In the genomic region with DNA sequence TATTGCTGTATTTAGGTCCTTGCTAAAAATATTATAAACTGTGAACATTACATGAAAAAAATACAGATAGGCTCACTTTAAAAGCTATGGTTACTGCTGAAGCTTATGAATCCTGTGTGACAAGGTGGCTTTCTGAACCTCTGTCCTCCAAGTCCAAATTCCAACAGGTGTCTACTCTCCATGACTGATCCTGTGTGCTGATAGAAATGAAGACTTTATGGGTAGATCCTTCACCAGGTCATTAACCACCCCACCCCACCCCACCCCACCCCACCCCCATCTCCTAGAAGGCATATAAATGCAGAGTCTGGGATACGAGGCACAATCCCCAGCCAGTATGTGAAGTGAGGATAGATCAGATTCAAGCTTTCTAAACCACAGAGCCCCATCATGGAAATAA, we compare ENCODE assay signal across 28 mouse cellular contexts. TPM values are rescaled to one million over a fixed set of nuclear protein-coding genes. Genes with fewer than 3 reads are reported as not detected.
DNase-seq lines count a peak whose midpoint lies in the region; ATAC-seq and TF ChIP-seq lines count a peak whose summit lies in the region.
"Had no signal": no experiment of that assay in that cellular context is flagged by ENCODE, and none has a peak within 500 bp of the region (broad histone marks: within the 10 kb centered on the region; RNA-seq: fewer than 3 reads in every experiment).

No protein-coding gene starts in this region.

- H3K4me3 ChIP-seq in kidney, adult 2 months (ENCODE audit: insufficient read depth, low read depth, low read length), result no peak overlapping the region
- no peak overlapping the region for H3K4me3 ChIP-seq in liver, embryonic 15.5 days (replicated peaks)
- no peak overlapping the region for H3K4me3 ChIP-seq in liver, postnatal 0 days (ENCODE audit: low read depth, low read length)
- H3K4me3 ChIP-seq in intestine, postnatal 0 days (ENCODE audit: low read depth, low read length), result no peak overlapping the region
- H3K4me3 ChIP-seq: embryonic facial prominence, embryonic 13.5 days; embryonic facial prominence, embryonic 15.5 days; erythroblast, embryonic 14.5 days; forebrain, embryonic 13.5 days; forebrain, embryonic 15.5 days had no signal

- H3K4me2 ChIP-seq in liver, embryonic 15.5 days, result no peak overlapping the region
- no peak overlapping the region for H3K4me2 ChIP-seq in liver, postnatal 0 days (ENCODE audit: low read depth, low read length)
- H3K4me2 ChIP-seq in intestine, postnatal 0 days (replicated peaks; ENCODE audit: low read depth), result no peak overlapping the region
- H3K4me2 ChIP-seq: embryonic facial prominence, embryonic 13.5 days; embryonic facial prominence, embryonic 15.5 days; forebrain, embryonic 13.5 days; forebrain, embryonic 15.5 days had no signal

- H3K27ac ChIP-seq in kidney, adult 2 months (ENCODE audit: insufficient read depth, low read depth, low read length), result no peak overlapping the region
- peak overlapping the region; percentile 26; the same call in 1 of the 2 replicates for H3K27ac ChIP-seq in liver, embryonic 15.5 days (replicated peaks)
- H3K27ac ChIP-seq in liver, postnatal 0 days (ENCODE audit: low read depth), result no peak overlapping the region
- no peak overlapping the region for H3K27ac ChIP-seq in intestine, postnatal 0 days (ENCODE audit: low read depth, low read length)
- H3K27ac ChIP-seq: embryonic facial prominence, embryonic 13.5 days; embryonic facial prominence, embryonic 15.5 days; forebrain, embryonic 13.5 days; forebrain, embryonic 15.5 days had no signal

- TF ChIP-seq EP300 in liver, postnatal 0 days (IDR thresholded peaks at IDR 0.05; ENCODE audit: low read depth), result no peak

- H3K36me3 ChIP-seq in kidney, adult 2 months (ENCODE audit: control insufficient read depth, insufficient read depth, low read length), result no peaks in the 10 kb centered on the region
- no peaks in the 10 kb centered on the region for H3K36me3 ChIP-seq in liver, embryonic 15.5 days (replicated peaks)
- H3K36me3 ChIP-seq in liver, postnatal 0 days (replicated peaks; ENCODE audit: insufficient read depth, low read length), result no peaks in the 10 kb centered on the region
- H3K36me3 ChIP-seq in intestine, postnatal 0 days (ENCODE audit: control insufficient read depth, insufficient read depth), result no peaks in the 10 kb centered on the region
- H3K36me3 ChIP-seq: embryonic facial prominence, embryonic 13.5 days; embryonic facial prominence, embryonic 15.5 days; forebrain, embryonic 15.5 days had no signal

- peak; percentile 19 for DNase-seq in heart, adult 11 months
- DNase-seq in heart, postnatal 4 days, result no peak
- DNase-seq in kidney, adult 2 months, result peak; percentile 15
- DNase-seq in kidney, postnatal 10 days, result no peak
- no peak for DNase-seq in liver, postnatal 0 days
- DNase-seq in cerebellum, postnatal 36 days, result no peak
- DNase-seq: adrenal gland, adult 8-10 months; adrenal gland, postnatal 14 days; adrenal gland, postnatal 36 days; B cell, adult 2 months; cerebellum, adult 11-12 months; cerebellum, adult 2 months; cerebellum, adult 9-10 months; cerebellum, postnatal 10 days; cerebellum, postnatal 25 days; embryo, embryonic 11 days had no signal

- 79% methylated on average over 1 of the region's 1 CpGs for WGBS in kidney, adult 2 months
- 50% methylated on average over 1 of the region's 1 CpGs for WGBS in liver, embryonic 15.5 days (ENCODE audit: insufficient replicate concordance)
- 93% methylated on average over 1 of the region's 1 CpGs for WGBS in liver, postnatal 0 days (ENCODE audit: insufficient replicate concordance)
- 42% methylated on average over 1 of the region's 1 CpGs for WGBS in intestine, postnatal 0 days

- TF ChIP-seq POLR2A in kidney, adult 2 months (IDR thresholded peaks at IDR 0.05; ENCODE audit: low read depth, low read length), result no peak

- ATAC-seq in liver, embryonic 15.5 days (ENCODE audit: insufficient read depth), result no peak
- ATAC-seq in liver, postnatal 0 days, result no peak
- ATAC-seq in intestine, postnatal 0 days, result peak; percentile 77
- ATAC-seq: activated CD4-positive, CD25-positive, alpha-beta regulatory T cell, adult 4 months; CD4-positive, CD25-positive, alpha-beta regulatory T cell, adult 4 months; forebrain, embryonic 13.5 days; forebrain, embryonic 15.5 days; Patski had no signal

- H3K9me3 ChIP-seq in liver, embryonic 15.5 days (replicated peaks), result no peaks in the 10 kb centered on the region
- no peaks in the 10 kb centered on the region for H3K9me3 ChIP-seq in liver, postnatal 0 days (ENCODE audit: low read length)
- H3K9me3 ChIP-seq in intestine, postnatal 0 days (ENCODE audit: control insufficient read depth), result no peaks in the 10 kb centered on the region
- H3K9me3 ChIP-seq: embryonic facial prominence, embryonic 13.5 days; embryonic facial prominence, embryonic 15.5 days; forebrain, embryonic 13.5 days; forebrain, embryonic 15.5 days; G1E had no signal

- no peaks in the 10 kb centered on the region for H3K4me1 ChIP-seq in kidney, adult 2 months (ENCODE audit: control insufficient read depth, insufficient read depth, low read length)
- H3K4me1 ChIP-seq in liver, embryonic 15.5 days (replicated peaks), result peaks cover 69% of the 10 kb centered on the region
- peaks cover 10% of the 10 kb centered on the region for H3K4me1 ChIP-seq in liver, postnatal 0 days (ENCODE audit: insufficient read depth)
- peaks cover 7% of the 10 kb centered on the region; the same call in 1 of the 2 replicates for H3K4me1 ChIP-seq in intestine, postnatal 0 days (replicated peaks; ENCODE audit: control insufficient read depth, insufficient read depth, low read length)
- H3K4me1 ChIP-seq: embryonic facial prominence, embryonic 15.5 days; forebrain, embryonic 13.5 days; forebrain, embryonic 15.5 days had no signal

- H3K27me3 ChIP-seq in kidney, adult 2 months (replicated peaks; ENCODE audit: control insufficient read depth, insufficient read depth, low read length), result no peaks in the 10 kb centered on the region
- no peaks in the 10 kb centered on the region for H3K27me3 ChIP-seq in liver, embryonic 15.5 days
- H3K27me3 ChIP-seq in liver, postnatal 0 days (ENCODE audit: insufficient read depth, low read length), result no peaks in the 10 kb centered on the region
- H3K27me3 ChIP-seq in intestine, postnatal 0 days (replicated peaks; ENCODE audit: control insufficient read depth, insufficient read depth, low read length), result no peaks in the 10 kb centered on the region
- H3K27me3 ChIP-seq: CH12.LX; embryonic facial prominence, embryonic 13.5 days; embryonic facial prominence, embryonic 15.5 days; forebrain, embryonic 13.5 days; forebrain, embryonic 15.5 days had no signal

- no peak overlapping the region for H3K9ac ChIP-seq in liver, embryonic 15.5 days
- H3K9ac ChIP-seq in liver, postnatal 0 days (replicated peaks), result no peak overlapping the region
- no peak overlapping the region for H3K9ac ChIP-seq in intestine, postnatal 0 days (ENCODE audit: low read depth, low read length)
- H3K9ac ChIP-seq: embryonic facial prominence, embryonic 13.5 days; embryonic facial prominence, embryonic 15.5 days; forebrain, embryonic 13.5 days; forebrain, embryonic 15.5 days had no signal

- no peak for TF ChIP-seq CTCF in kidney, adult 2 months (conservative IDR thresholded peaks at IDR 0.05; ENCODE audit: insufficient read depth, insufficient read length, low read depth, low read length)
- TF ChIP-seq CTCF in liver, postnatal 0 days (IDR thresholded peaks at IDR 0.05; ENCODE audit: low read depth), result no peak
- TF ChIP-seq CTCF in intestine, postnatal 0 days (IDR thresholded peaks at IDR 0.05; ENCODE audit: low read depth), result no peak

RNA-seq across cellular contexts. Expression of a gene that starts 16.6 kb away (rescaled TPM):
- total RNA-seq in heart, postnatal 4 days (2021), result 10 to 100 TPM; 29.9 to 31.2 TPM
- polyA plus RNA-seq in kidney, adult 2 months (2012; rRNA removed), result 3.7 and 4.0 TPM in 2 replicates
- polyA plus RNA-seq in liver, embryonic 15.5 days (2015; fragmentation: Nextera tagmentation; extraction: Ambion mirVana), result 8.5 and 9.5 TPM in 2 replicates
- polyA plus RNA-seq in liver, postnatal 0 days (2015; fragmentation: Nextera tagmentation; extraction: Ambion mirVana), result 3.0 and 4.4 TPM in 2 replicates
- polyA plus RNA-seq in intestine, postnatal 0 days (2015; fragmentation: Nextera tagmentation; extraction: Ambion mirVana), result 29.4 and 31.5 TPM in 2 replicates

Comparison
In these comparisons a context has a peak if more than half of its experiments do, and no peak if none do; other contexts are left out.
1. DNase-seq: peak in heart, adult 11 months (single experiment) and kidney, adult 2 months (single experiment); none in heart, postnatal 4 days (single experiment), kidney, postnatal 10 days (single experiment), liver, postnatal 0 days (single experiment) and cerebellum, postnatal 36 days (0 of 2).